Mouse (Mus musculus) limb, embryonic 11.5 days (tissue): ENCODE measurements at regions not wholly inside any gene's neighbourhood (a gene's known extent, or its start where the extent isn't known, plus 50 kb on each side); places are given as distances from the start of the nearest gene placed in this dataset.

Source experiments
- ATAC-seq: fragments of 200-750 bp; cut with Nextera tagmentation; 2 replicates; pipeline ENCODE4 v1.8.0; 2017; ENCODE audit warnings: low read depth; ENCODE audit not compliant: insufficient number of reproducible peaks, low FRiP score, low TSS enrichment
- DNase-seq: peaks from one replicate; pipeline ENCODE4 v3.0.0-alpha.2; 2015; ENCODE audit warnings: low spot score
- H3K27ac ChIP-seq: fragments of 300-500 bp; sonication (generic); replicated peaks from 2 replicates; pipeline ENCODE4 v1.5.1; 2014; ENCODE audit warnings: low read depth, mild to moderate bottlenecking, low read length
- H3K27me3 ChIP-seq: fragments of 300-500 bp; sonication (generic); 2 replicates; pipeline ENCODE4 v1.6.1; 2014; ENCODE audit warnings: mild to moderate bottlenecking, low read length, mixed read lengths; ENCODE audit not compliant: control insufficient read depth, insufficient read depth
- H3K36me3 ChIP-seq: fragments of 300-500 bp; sonication (generic); 2 replicates; pipeline ENCODE4 v1.6.1; 2014; ENCODE audit warnings: mild to moderate bottlenecking, low read length, moderate library complexity, mixed read lengths; ENCODE audit not compliant: control insufficient read depth, insufficient read depth
- H3K4me1 ChIP-seq: fragments of 300-500 bp; sonication (generic); 2 replicates; pipeline ENCODE4 v1.6.1; 2014; ENCODE audit warnings: low read length, mixed read lengths; ENCODE audit not compliant: control insufficient read depth, insufficient read depth
- H3K4me2 ChIP-seq: fragments of 300-500 bp; sonication (generic); 2 replicates; pipeline ENCODE4 v1.6.1; 2014; ENCODE audit warnings: low read depth, mild to moderate bottlenecking, moderate library complexity; ENCODE audit not compliant: severe bottlenecking
- H3K4me3 ChIP-seq: fragments of 300-500 bp; sonication (generic); 2 replicates; pipeline ENCODE4 v1.5.1; 2014; ENCODE audit warnings: low read depth, low read length
- H3K9ac ChIP-seq: fragments of 300-500 bp; sonication (generic); 2 replicates; pipeline ENCODE4 v1.6.1; 2014; ENCODE audit warnings: mild to moderate bottlenecking, low read length
- H3K9me3 ChIP-seq: fragments of 300-500 bp; sonication (generic); 2 replicates; pipeline ENCODE4 v1.6.1; 2016; ENCODE audit warnings: low read length; ENCODE audit not compliant: control insufficient read depth
- WGBS: fragments of 180-500 bp; shearing (Covaris S2); extraction: QIAGEN DNeasy Blood & Tissue Kit; methylation state at CpG from one replicate; pipeline ENCODE4 v1.1.7; 2014; 5-methylcytosine and 5-hydroxymethylcytosine counted together

GRCm38 (mm10) chr19:16075512-16076086, 57.0 kb upstream of the Gnaq start:
- H3K4me2 ChIP-seq = no peak overlapping the region
- no peaks in the 10 kb centered on the region for H3K27me3 ChIP-seq
- DNase-seq = no peak
- WGBS = 63% methylated on average over 2 of the region's 2 CpGs
- no peaks in the 10 kb centered on the region for H3K36me3 ChIP-seq
- H3K27ac ChIP-seq = no peak overlapping the region
- no peak overlapping the region for H3K9ac ChIP-seq
- no peak for ATAC-seq
- no peaks in the 10 kb centered on the region for H3K9me3 ChIP-seq
- H3K4me3 ChIP-seq = no peak overlapping the region
- H3K4me1 ChIP-seq = no peaks in the 10 kb centered on the region

- no peak overlapping the region for H3K4me2 ChIP-seq
- WGBS = 94% methylated on average over 1 of the region's 1 CpGs
- H3K4me1 ChIP-seq = no peaks in the 10 kb centered on the region
- H3K36me3 ChIP-seq = no peaks in the 10 kb centered on the region
- no peak overlapping the region for H3K4me3 ChIP-seq
- H3K27ac ChIP-seq = no peak overlapping the region
- H3K27me3 ChIP-seq = no peaks in the 10 kb centered on the region
- H3K9ac ChIP-seq = no peak overlapping the region
- ATAC-seq = no peak
- DNase-seq = no peak
- no peaks in the 10 kb centered on the region for H3K9me3 ChIP-seq
Measured at GRCm38 (mm10) chr19:16075026-16075425, 57.6 kb upstream of the Gnaq start.

DNA sequence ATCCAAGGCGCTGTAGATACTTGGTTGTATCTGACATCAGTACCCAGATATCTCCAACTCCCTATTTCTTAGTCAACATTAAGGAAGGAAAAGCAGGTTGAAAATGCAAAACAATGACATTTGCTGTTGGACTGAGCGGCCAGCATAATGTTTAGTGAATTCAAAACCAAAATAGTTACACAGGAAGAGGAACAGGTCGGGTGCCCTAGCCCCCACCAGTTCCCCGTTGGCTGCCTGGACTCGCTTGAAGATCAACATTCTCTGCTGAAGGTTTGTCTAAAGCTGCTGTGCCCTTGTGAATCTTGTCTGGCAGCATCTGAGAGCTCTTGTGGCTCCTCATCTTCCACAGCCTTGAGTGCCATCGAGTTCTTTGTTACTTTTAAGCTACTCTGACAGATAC, 65.3 kb upstream of the Gnaq start:
- Histone ChIP-seq H3K36me3 (no peaks in the 10 kb centered on the region), H3K27me3 (no peaks in the 10 kb centered on the region), H3K9ac (no peak overlapping the region), H3K27ac (no peak overlapping the region), H3K9me3 (no peaks in the 10 kb centered on the region), H3K4me2 (no peak overlapping the region), H3K4me1 (no peaks in the 10 kb centered on the region), H3K4me3 (no peak overlapping the region)
- DNase-seq = no peak
- 84% methylated on average over 6 of the region's 6 CpGs for whole genome bisulfite sequencing
- ATAC-seq = no peak

DNA sequence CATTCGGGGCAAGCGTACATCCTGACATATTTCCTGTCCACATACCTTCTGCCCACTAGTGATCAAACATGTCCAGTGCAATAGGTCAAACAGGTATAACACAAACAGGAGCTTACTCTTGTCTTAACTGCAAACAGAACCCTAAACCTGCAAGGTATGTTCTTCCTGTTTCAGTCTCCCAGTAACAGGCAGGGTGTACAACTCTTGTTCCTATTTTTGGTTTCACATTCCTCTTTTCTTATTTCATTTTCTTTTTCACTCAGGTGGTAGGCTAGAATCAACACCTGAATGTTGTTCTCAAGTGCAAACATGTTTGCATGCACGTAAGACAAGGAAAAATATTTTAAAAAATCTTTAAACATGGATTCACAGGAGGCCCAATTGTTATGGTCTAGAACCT, 67.7 kb upstream of the Gnaq start:
- Histone ChIP-seq H3K4me2 (no peak overlapping the region), H3K9ac (no peak overlapping the region), H3K27me3 (no peaks in the 10 kb centered on the region), H3K4me1 (0 out of 2 replicates have a peak, but pooled peaks cover 3% of the 10 kb centered on the region), H3K27ac (no peak overlapping the region), H3K4me3 (no peak overlapping the region), H3K9me3 (no peaks in the 10 kb centered on the region), H3K36me3 (no peaks in the 10 kb centered on the region)
- WGBS = 97% methylated on average over 3 of the region's 3 CpGs
- DNase-seq (no peak), ATAC-seq (no peak)

GRCm38 (mm10) chr19:16063916-16064580, 68.6 kb upstream of the Gnaq start:
- Histone ChIP-seq H3K4me3 (no peak overlapping the region), H3K9me3 (no peaks in the 10 kb centered on the region), H3K4me1 (0 out of 2 replicates have a peak, but pooled peaks cover 3% of the 10 kb centered on the region), H3K9ac (peak overlapping the region; percentile 61), H3K27me3 (no peaks in the 10 kb centered on the region), H3K27ac (no peak overlapping the region), H3K36me3 (no peaks in the 10 kb centered on the region), H3K4me2 (peak overlapping the region; percentile 24)
- ATAC-seq = peak; percentile 51; the same call in 1 of the 2 replicates
- peak; percentile 86 for DNase-seq
- 16% methylated on average over 12 of the region's 12 CpGs for WGBS

GRCm38 (mm10) chr19:16063533-16063915, 69.1 kb upstream of the Gnaq start:
- Histone ChIP-seq H3K27me3 (no peaks in the 10 kb centered on the region), H3K4me3 (no peak overlapping the region)

GRCm38 (mm10) chr19:16061821-16062220, 70.8 kb upstream of the Gnaq start:
- no peak for ATAC-seq
- no peaks in the 10 kb centered on the region for H3K27me3 ChIP-seq
- no peak overlapping the region for H3K4me2 ChIP-seq
- WGBS = 81% methylated on average over 11 of the region's 11 CpGs
- H3K9ac ChIP-seq = no peak overlapping the region
- no peak overlapping the region for H3K4me3 ChIP-seq
- H3K27ac ChIP-seq = no peak overlapping the region
- H3K36me3 ChIP-seq = no peaks in the 10 kb centered on the region
- no peaks in the 10 kb centered on the region for H3K9me3 ChIP-seq
- DNase-seq = no peak
- H3K4me1 ChIP-seq = 0 out of 2 replicates have a peak, but pooled peaks cover 3% of the 10 kb centered on the region

More at GRCm38 (mm10) chr19:16063533-16063915, 69.1 kb upstream of the Gnaq start:
- Histone ChIP-seq H3K9ac (no peak overlapping the region), H3K27ac (no peak overlapping the region), H3K4me1 (0 out of 2 replicates have a peak, but pooled peaks cover 3% of the 10 kb centered on the region), H3K36me3 (no peaks in the 10 kb centered on the region), H3K4me2 (no peak overlapping the region), H3K9me3 (no peaks in the 10 kb centered on the region)
- 73% methylated on average over 8 of the region's 8 CpGs for WGBS
- ATAC-seq = no peak
- no peak for DNase-seq

DNA sequence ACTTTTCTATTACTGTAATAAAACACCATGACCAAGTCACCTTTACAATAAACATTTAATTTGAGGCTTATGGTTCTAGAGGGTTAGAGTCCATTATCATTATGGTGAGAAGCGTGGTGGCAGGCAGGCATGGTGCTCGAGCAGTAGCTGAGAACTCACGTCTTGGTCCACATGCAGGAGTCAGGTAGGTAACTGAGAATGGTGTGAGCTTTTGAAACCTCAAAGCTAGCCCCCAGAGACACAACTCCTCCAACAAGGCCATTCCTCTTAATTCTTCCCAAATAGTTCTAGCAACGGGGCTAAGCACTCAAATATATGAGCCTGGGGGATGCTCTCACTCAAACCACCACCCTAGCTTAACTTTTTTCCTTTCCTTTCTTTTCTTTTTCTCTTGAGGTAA, 73.6 kb upstream of the Gnaq start:
- DNase-seq (no peak), ATAC-seq (no peak)
- H3K4me3 ChIP-seq = no peak overlapping the region
- whole genome bisulfite sequencing = 83% methylated on average over 4 of the region's 4 CpGs
- 0 out of 2 replicates have a peak, but pooled peaks cover 3% of the 10 kb centered on the region for H3K4me1 ChIP-seq
- no peak overlapping the region for H3K9ac ChIP-seq
- H3K9me3 ChIP-seq = no peaks in the 10 kb centered on the region
- no peak overlapping the region for H3K4me2 ChIP-seq
- no peaks in the 10 kb centered on the region for H3K36me3 ChIP-seq
- H3K27me3 ChIP-seq = no peaks in the 10 kb centered on the region
- H3K27ac ChIP-seq = no peak overlapping the region
